Mouse (Mus musculus) kidney, adult 2 months (tissue): ENCODE measurements around the gene Mt1. TPM values are rescaled to one million over a fixed set of nuclear protein-coding genes. Genes with fewer than 3 reads are reported as not detected.
A peak's percentile ranks its signal among the peaks of the same experiment; 100 is the strongest.

Experiments used
- DNase-seq: peaks from one replicate; pipeline ENCODE4 v3.0.0; 2021
- H3K27ac ChIP-seq: fragments of 200-500 bp; 2 replicates; pipeline ENCODE4 v1.5.1; 2012; ENCODE audit warnings: low read depth, low read length, control low read depth, inconsistent platforms; ENCODE audit not compliant: insufficient read depth
- H3K27me3 ChIP-seq: fragments of 200-500 bp; replicated peaks from 2 replicates; pipeline ENCODE4 v1.6.1; 2012; ENCODE audit warnings: mild to moderate bottlenecking, moderate library complexity, low read length, inconsistent platforms; ENCODE audit not compliant: control insufficient read depth, insufficient read depth
- H3K36me3 ChIP-seq: fragments of 200-500 bp; 2 replicates; pipeline ENCODE4 v1.6.1; 2012; ENCODE audit warnings: mild to moderate bottlenecking, moderate library complexity, low read length, inconsistent platforms; ENCODE audit not compliant: control insufficient read depth, insufficient read depth
- H3K4me1 ChIP-seq: fragments of 200-500 bp; 2 replicates; pipeline ENCODE4 v1.6.1; 2011; ENCODE audit warnings: low read length; ENCODE audit not compliant: control insufficient read depth, insufficient read depth
- H3K4me3 ChIP-seq: fragments of 200-500 bp; 2 replicates; pipeline ENCODE4 v1.5.1; 2011; ENCODE audit warnings: mild to moderate bottlenecking, low read depth, low read length, control low read depth; ENCODE audit not compliant: insufficient read depth
- CTCF ChIP-seq: fragments of 200-500 bp; conservative IDR thresholded peaks from 2 replicates; pipeline ENCODE4 v1.5.1; 2011; ENCODE audit warnings: low read depth, mild to moderate bottlenecking, control low read depth, low read length, moderate library complexity, mixed read lengths; ENCODE audit not compliant: insufficient read depth, insufficient read length
- POLR2A ChIP-seq: fragments of 200-500 bp; IDR thresholded peaks from one replicate; pipeline ENCODE4 v1.6.1; 2011; ENCODE audit warnings: low read depth, low read length, control low read depth
- WGBS: fragments of 180-500 bp; shearing (Covaris S2); methylation state at CpG from one replicate; pipeline ENCODE4 v1.1.7; 2018; 5-methylcytosine and 5-hydroxymethylcytosine counted together
- polyA plus RNA-seq: library from polyadenylated mRNA; depleted of rRNA; stranded (reverse); fragments of >200 nt; gene quantifications from 2 replicates; pipeline ENCODE4 v1.2.3, GENCODE M21; 2012

Gene Mt1
- polyA plus RNA-seq, 1 experiment, result 906 TPM

- H3K27me3 ChIP-seq, result no peaks in the 10 kb centered on the region
- no peak overlapping the region for H3K27ac ChIP-seq
- H3K36me3 ChIP-seq, result no peaks in the 10 kb centered on the region
- H3K4me3 ChIP-seq, result no peak overlapping the region
- no peak for TF ChIP-seq CTCF
- no peak for TF ChIP-seq POLR2A
- no peak for DNase-seq
- peaks cover 4% of the 10 kb centered on the region; the same call in 1 of the 2 replicates for H3K4me1 ChIP-seq
- WGBS, result 39% methylated on average over 12 of the region's 12 CpGs
These were observed 5.5 kb downstream of the Mt1 start for GRCm38 (mm10) chr8:94184357-94184843.

DNA sequence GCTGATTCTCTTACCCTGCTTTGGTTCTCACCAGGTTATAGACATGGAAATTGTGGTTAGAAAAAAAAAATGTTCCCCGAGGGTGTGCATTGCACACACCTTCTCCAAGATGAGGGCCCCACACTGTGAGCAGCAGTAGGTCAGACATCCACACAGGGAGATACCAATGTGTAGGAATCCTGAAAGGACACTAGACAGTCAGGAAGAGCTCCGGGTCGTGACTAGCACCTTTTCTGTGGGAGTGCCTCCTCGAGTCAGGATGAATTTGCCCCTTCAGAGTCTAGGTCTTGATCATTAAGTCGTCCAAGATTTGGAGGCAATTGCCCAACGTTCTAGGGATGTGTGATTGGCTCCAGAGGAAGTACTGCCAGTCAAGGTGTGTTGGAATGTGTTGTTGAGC, 6.9 kb downstream of the Mt1 start:
- H3K36me3 ChIP-seq, result no peaks in the 10 kb centered on the region
- no peak overlapping the region for H3K4me3 ChIP-seq
- no peaks in the 10 kb centered on the region for H3K27me3 ChIP-seq
- no peak for DNase-seq
- no peaks in the 10 kb centered on the region; the same call in 1 of the 2 replicates for H3K4me1 ChIP-seq
- no peak overlapping the region for H3K27ac ChIP-seq
- no peak for TF ChIP-seq CTCF
- TF ChIP-seq POLR2A, result no peak
- 70% methylated on average over 6 of the region's 6 CpGs for WGBS

- TF ChIP-seq CTCF (peak; percentile 91), POLR2A (no peak)
- H3K27ac ChIP-seq, result no peak overlapping the region
- 7% methylated on average over 17 of the region's 17 CpGs for WGBS
- H3K36me3 ChIP-seq, result no peaks in the 10 kb centered on the region
- peak; percentile 90 for DNase-seq
- H3K4me3 ChIP-seq, result no peak overlapping the region
- no peaks in the 10 kb centered on the region for H3K27me3 ChIP-seq
- H3K4me1 ChIP-seq, result no peaks in the 10 kb centered on the region; the same call in 1 of the 2 replicates
These were observed 7.7 kb downstream of the Mt1 start for GRCm38 (mm10) chr8:94186542-94186941.

DNA sequence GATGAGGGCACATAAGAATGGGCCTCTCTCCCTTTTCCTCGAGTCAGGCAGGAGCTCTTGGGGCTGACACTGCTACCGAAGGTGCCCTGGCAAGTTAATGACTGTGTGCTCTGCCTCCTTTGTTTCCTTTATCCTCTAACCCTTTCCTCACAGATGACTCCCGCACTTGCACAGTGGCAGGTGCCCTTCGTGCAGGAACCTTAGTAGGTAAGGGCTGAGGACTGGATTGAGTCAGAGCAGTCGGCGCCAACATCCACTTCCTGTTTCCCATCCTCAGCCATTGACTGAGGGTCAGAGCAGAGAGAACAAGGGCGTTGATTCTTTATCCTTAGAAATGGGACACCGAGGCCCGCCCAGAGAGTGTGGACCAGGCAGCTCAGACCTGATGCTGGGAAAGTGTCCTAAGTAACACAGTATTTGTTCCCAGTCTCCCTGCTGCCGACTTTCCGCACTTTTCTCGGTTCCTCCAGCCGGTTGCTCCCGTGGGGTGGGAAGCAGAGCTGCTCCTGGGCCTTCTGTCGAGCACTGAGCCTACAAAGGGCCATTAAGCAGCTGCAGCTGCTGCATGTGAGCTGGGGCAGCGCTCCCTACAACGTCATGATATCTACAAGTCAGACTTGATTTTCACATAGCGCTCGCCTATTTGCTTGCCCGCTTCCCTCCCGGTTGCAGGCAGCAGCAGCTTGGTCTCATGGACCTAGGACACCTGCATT, 8.6 kb downstream of the Mt1 start:
- TF ChIP-seq CTCF (no peak), POLR2A (no peak)
- no peak overlapping the region for H3K27ac ChIP-seq
- no peaks in the 10 kb centered on the region for H3K36me3 ChIP-seq
- WGBS, result 65% methylated on average over 21 of the region's 21 CpGs
- no peak overlapping the region for H3K4me3 ChIP-seq
- H3K4me1 ChIP-seq, result no peaks in the 10 kb centered on the region; the same call in 1 of the 2 replicates
- DNase-seq, result no peak
- no peaks in the 10 kb centered on the region for H3K27me3 ChIP-seq

DNA sequence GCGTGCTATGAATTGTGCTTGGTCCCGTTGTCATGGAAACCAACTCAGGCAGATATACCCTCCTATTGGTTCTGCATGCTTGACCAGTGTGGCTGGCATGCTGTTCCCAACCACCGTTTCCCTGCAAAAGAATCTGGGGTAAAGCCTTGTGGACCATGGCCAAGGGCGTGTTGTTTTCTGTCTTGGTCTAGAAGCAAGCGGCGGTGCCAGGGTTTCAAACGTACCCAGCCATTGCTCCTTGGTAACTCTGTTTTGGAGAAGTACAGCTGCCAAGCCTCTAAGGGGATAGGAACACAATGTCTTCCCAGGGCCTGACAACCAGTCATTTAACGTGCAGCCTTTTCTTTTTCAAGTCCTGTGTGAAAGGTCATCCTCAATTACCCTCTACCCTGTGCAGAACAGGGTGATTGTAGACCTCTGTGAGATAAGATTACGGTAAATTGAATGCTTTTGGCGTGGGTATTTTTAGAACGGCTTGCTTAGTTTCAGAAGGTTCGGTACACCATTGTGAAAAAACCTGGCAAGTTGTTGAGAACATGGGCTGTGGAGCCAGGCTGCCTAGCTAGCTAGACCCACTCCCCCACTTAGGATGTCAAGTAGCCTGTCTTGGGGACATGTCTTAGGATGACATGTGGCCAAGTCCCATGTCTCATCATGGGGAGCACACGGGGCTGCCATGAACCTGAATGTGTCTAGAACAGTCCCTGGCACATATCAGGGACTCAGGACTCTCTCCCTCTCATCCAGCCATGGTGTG, 10.6 kb downstream of the Mt1 start:
- no peak for TF ChIP-seq CTCF
- no peak for TF ChIP-seq POLR2A
- Histone ChIP-seq H3K4me3 (no peak overlapping the region), H3K36me3 (no peaks in the 10 kb centered on the region), H3K27ac (no peak overlapping the region), H3K4me1 (no peaks in the 10 kb centered on the region), H3K27me3 (no peaks in the 10 kb centered on the region)
- DNase-seq, result peak; percentile 37
- WGBS, result 63% methylated on average over 13 of the region's 13 CpGs

DNA sequence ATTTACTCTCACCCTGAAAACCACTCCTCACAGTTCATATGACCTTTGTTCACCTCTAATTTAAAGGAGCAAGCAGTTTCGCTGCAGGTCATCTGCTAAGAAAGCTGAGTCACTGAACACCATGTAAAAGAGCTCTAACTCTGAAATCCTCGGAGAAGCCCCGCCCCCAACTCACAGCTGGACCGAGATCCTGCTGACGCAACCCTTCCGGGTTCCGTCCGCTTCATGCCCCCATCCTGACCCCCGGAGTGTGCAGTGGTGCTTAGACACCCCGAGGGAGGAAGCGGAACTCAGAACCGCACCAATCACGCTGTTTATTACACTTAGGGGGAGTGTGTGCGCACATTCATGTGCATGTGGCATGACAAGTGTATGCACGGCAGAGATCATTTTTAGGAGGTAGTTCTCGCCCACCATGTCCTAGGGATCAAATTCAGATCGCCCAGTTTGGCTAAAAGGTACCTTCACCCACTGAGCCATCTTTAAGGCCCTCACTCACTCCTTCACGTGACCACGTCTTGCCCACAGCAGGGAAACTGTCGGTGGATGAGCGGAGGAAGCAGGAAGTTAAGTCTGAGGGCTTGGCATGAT, 12.3 kb downstream of the Mt1 start:
- H3K27ac ChIP-seq, result no peak overlapping the region
- peak; percentile 89 for DNase-seq

More for the DNA sequence above, 12.3 kb downstream of the Mt1 start:
- 19% methylated on average over 21 of the region's 21 CpGs for WGBS
- H3K4me3 ChIP-seq, result peak overlapping the region; percentile 2; the same call in 1 of the 2 replicates
- no peaks in the 10 kb centered on the region for H3K36me3 ChIP-seq
- H3K27me3 ChIP-seq, result no peaks in the 10 kb centered on the region
- no peaks in the 10 kb centered on the region for H3K4me1 ChIP-seq
- TF ChIP-seq CTCF (no peak), POLR2A (no peak)
